Mouse (Mus musculus): Measurements from ENCODE around the gene Jazf1.
A peak's percentile ranks its signal among the peaks of the same experiment; 100 is the strongest.

- peak; percentile 17; the same call in 1 of the 2 replicates for TF ChIP-seq GATA1 (IDR thresholded peaks at IDR 0.05; ENCODE audit: low read length)
- peak; percentile 70 for TF ChIP-seq TAL1 (IDR thresholded peaks at IDR 0.05; ENCODE audit: low read length)
Measured at GRCm38 (mm10) chr6:52899574-52900245, 168.7 kb downstream of the Jazf1 start.
